Mouse (Mus musculus) gastrocnemius, postnatal 4 days (tissue): Measurements from ENCODE around the gene 1700092M07Rik. TPM values are rescaled to one million over a fixed set of nuclear protein-coding genes. Genes with fewer than 3 reads are reported as not detected.

Source experiments
- DNase-seq, 2 experiments: peaks; one replicate each; pipeline ENCODE4 v3.0.0; 2021 to 2022; ENCODE audit warnings: low spot score in 2 of 2, mixed read lengths in 2 of 2
- long read RNA-seq, 2 experiments: library from polyadenylated mRNA; stranded (forward); transcript quantifications; one replicate each; pipeline ENCODE4 v2.0.0; 2021
- total RNA-seq, 2 experiments: library from RNA; stranded (reverse); gene quantifications; 2 replicates each; pipeline ENCODE4 v1.2.3; 2021

Gene 1700092M07Rik
- total RNA-seq = 1 to 10 TPM in 1 of 2 experiments, not detected in 1; 2.5 TPM
- long read RNA-seq, experiment 1 = 0 reads
- long read RNA-seq, experiment 2 = 0 reads

- DNase-seq = peak in 1 of 2 experiments; percentile 8
These were observed at the start of gene 1700092M07Rik for GRCm38 (mm10) chr19:8740603-8741002. 1700092M07Rik (plus strand) TSS chr19:8740718.

- no peak for DNase-seq
These were observed 48.5 kb upstream of the 1700092M07Rik start for GRCm38 (mm10) chr19:8691871-8692539.

GRCm38 (mm10) chr19:8692740-8693139 is 47.8 kb upstream of the 1700092M07Rik start:
- no peak for DNase-seq

- DNase-seq = no peak
These were observed 45.2 kb upstream of the 1700092M07Rik start for GRCm38 (mm10) chr19:8695330-8695729.

GRCm38 (mm10) chr19:8699652-8700051 is 40.9 kb upstream of the 1700092M07Rik start:
- no peak for DNase-seq

GRCm38 (mm10) chr19:8702458-8702857 is 38.1 kb upstream of the 1700092M07Rik start:
- no peak for DNase-seq

- DNase-seq = no peak
These were observed 36.9 kb upstream of the 1700092M07Rik start for GRCm38 (mm10) chr19:8703571-8703970.

GRCm38 (mm10) chr19:8705026-8705708 is 35.4 kb upstream of the 1700092M07Rik start:
- no peak for DNase-seq

- DNase-seq = no peak
These were observed 34.3 kb upstream of the 1700092M07Rik start for GRCm38 (mm10) chr19:8706132-8706667.

- DNase-seq = no peak
These were observed 33.6 kb upstream of the 1700092M07Rik start for GRCm38 (mm10) chr19:8706930-8707329.

GRCm38 (mm10) chr19:8708954-8709353 is 31.6 kb upstream of the 1700092M07Rik start:
- DNase-seq = no peak

- DNase-seq = no peak
These were observed 30.5 kb upstream of the 1700092M07Rik start for GRCm38 (mm10) chr19:8710057-8710456.

- no peak for DNase-seq
These were observed 29.0 kb upstream of the 1700092M07Rik start for GRCm38 (mm10) chr19:8711506-8711905.

GRCm38 (mm10) chr19:8711949-8712869 is 28.3 kb upstream of the 1700092M07Rik start:
- no peak for DNase-seq

- DNase-seq = peak; percentile 40 to 62
These were observed 27.6 kb upstream of the 1700092M07Rik start for GRCm38 (mm10) chr19:8712870-8713305.

GRCm38 (mm10) chr19:8713306-8713996 is 27.1 kb upstream of the 1700092M07Rik start:
- peak; percentile 85 to 94 for DNase-seq

- no peak for DNase-seq
These were observed 26.4 kb upstream of the 1700092M07Rik start for GRCm38 (mm10) chr19:8713997-8714652.

- DNase-seq = peak in 1 of 2 experiments; percentile 13
These were observed 25.7 kb upstream of the 1700092M07Rik start for GRCm38 (mm10) chr19:8714653-8715481.
